Mouse (Mus musculus) midbrain, embryonic 11.5 days (tissue): ENCODE measurements at regions not wholly inside any gene's neighbourhood (a gene's known extent, or its start where the extent isn't known, plus 50 kb on each side); places are given as distances from the start of the nearest gene placed in this dataset.

Source experiments
- ATAC-seq: fragments of 200-750 bp; cut with Nextera tagmentation; 2 replicates; pipeline ENCODE4 v1.8.0; 2017; ENCODE audit warnings: moderate TSS enrichment, moderate library complexity; ENCODE audit not compliant: low FRiP score
- DNase-seq: peaks from one replicate; pipeline ENCODE4 v3.0.0; 2015; ENCODE audit warnings: low spot score; ENCODE audit errors: missing footprints
- H3K27ac ChIP-seq: fragments of 300-500 bp; sonication (generic); 2 replicates; pipeline ENCODE4 v1.5.1; 2014; ENCODE audit warnings: low read depth, low read length
- H3K27me3 ChIP-seq: fragments of 300-500 bp; sonication (generic); 2 replicates; pipeline ENCODE4 v1.6.1; 2014; ENCODE audit warnings: mild to moderate bottlenecking, low read length, moderate library complexity, mixed read lengths; ENCODE audit not compliant: control insufficient read depth, insufficient read depth
- H3K36me3 ChIP-seq: fragments of 300-500 bp; sonication (generic); 2 replicates; pipeline ENCODE4 v1.6.1; 2014; ENCODE audit warnings: mild to moderate bottlenecking, low read length, moderate library complexity, mixed read lengths; ENCODE audit not compliant: control insufficient read depth, insufficient read depth
- H3K4me1 ChIP-seq: fragments of 300-500 bp; sonication (generic); 2 replicates; pipeline ENCODE4 v1.6.1; 2014; ENCODE audit warnings: low read length; ENCODE audit not compliant: control insufficient read depth, insufficient read depth
- H3K4me2 ChIP-seq: fragments of 300-500 bp; sonication (generic); 2 replicates; pipeline ENCODE4 v1.6.1; 2014; ENCODE audit warnings: mild to moderate bottlenecking, moderate library complexity
- H3K4me3 ChIP-seq: fragments of 300-500 bp; sonication (generic); 2 replicates; pipeline ENCODE4 v1.5.1; 2014; ENCODE audit warnings: low read depth, low read length
- H3K9ac ChIP-seq: fragments of 300-500 bp; sonication (generic); 2 replicates; pipeline ENCODE4 v1.6.1; 2014; ENCODE audit warnings: low read length
- H3K9me3 ChIP-seq: fragments of 300-500 bp; sonication (generic); 2 replicates; pipeline ENCODE4 v1.6.1; 2016; ENCODE audit warnings: low read length; ENCODE audit not compliant: control insufficient read depth
- WGBS: fragments of 180-500 bp; shearing (Covaris S2); extraction: QIAGEN DNeasy Blood & Tissue Kit; methylation state at CpG from one replicate; pipeline ENCODE4 v1.1.7; 2014; 5-methylcytosine and 5-hydroxymethylcytosine counted together

GRCm38 (mm10) chr12:12993894-12994714, 52.4 kb upstream of the Mycn start:
- Histone ChIP-seq H3K27me3 (no peaks in the 10 kb centered on the region), H3K9ac (no peak overlapping the region), H3K9me3 (no peaks in the 10 kb centered on the region), H3K36me3 (no peaks in the 10 kb centered on the region), H3K4me3 (no peak overlapping the region), H3K4me1 (peaks cover 10% of the 10 kb centered on the region), H3K27ac (peak overlapping the region; percentile 20; the same call in 1 of the 2 replicates), H3K4me2 (no peak overlapping the region)
- peak; percentile 87 for DNase-seq
- WGBS, result 48% methylated on average over 8 of the region's 8 CpGs
- ATAC-seq, result peak; percentile 76
